Mouse (Mus musculus) CH12.LX (cell line): ENCODE results near the gene Brsk2.

Source experiments
- CTCF ChIP-seq, 2 experiments: IDR thresholded peaks in 1 of 2; conservative IDR thresholded peaks in 1 of 2; 2 replicates each; pipeline ENCODE4 v1.5.1; 2011 to 2012; ENCODE audit warnings: low read depth in 2 of 2, low read length in 2 of 2, improper control_type of control experiment in 1 of 2, inconsistent platforms in 1 of 2, mild to moderate bottlenecking in 1 of 2, moderate library complexity in 1 of 2
- MAX ChIP-seq: IDR thresholded peaks from 2 replicates; pipeline ENCODE4 v1.6.1; 2011; ENCODE audit warnings: low read length, improper control_type of control experiment
- ZC3H11A ChIP-seq: IDR thresholded peaks from 2 replicates; pipeline ENCODE4 v1.6.1; 2012; ENCODE audit warnings: low read depth, mild to moderate bottlenecking, inconsistent platforms, low read length, improper control_type of control experiment

- no peak for TF ChIP-seq CTCF (conservative IDR thresholded peaks at IDR 0.05 in 1 of 2, IDR thresholded peaks at IDR 0.05 in 1 of 2; ENCODE audit: low read depth in 2 of 2, low read length in 2 of 2)
- no peak for TF ChIP-seq ZC3H11A
- no peak for TF ChIP-seq MAX
Observed at GRCm38 (mm10) chr7:142030073-142030472, 80.5 kb downstream of the Brsk2 start.
